Mouse (Mus musculus): ENCODE measurements around the gene Helz. TPM values are rescaled to one million over a fixed set of nuclear protein-coding genes. Genes with fewer than 3 reads are reported as not detected.
"Not testable (repeated sequence)": the region's sequence is repeated elsewhere in the genome, so short reads cannot be mapped to it uniquely, and the experiment has no call there.

Helz gene
- polyA plus RNA-seq, 1 experiment from 2014 or later: 19.5 TPM

GRCm38 (mm10) chr11:107578226-107578625, 30.5 kb downstream of the Helz start:
- Histone ChIP-seq H3K27ac (ENCODE audit: poor library complexity, severe bottlenecking) (no peak overlapping the region; the same call in 1 of the 2 replicates), H3K36me3 (peaks cover 53% of the 10 kb centered on the region), H3K4me3 (no peak overlapping the region), H3K4me1 (replicated peaks) (peaks cover 27% of the 10 kb centered on the region), H3K9me3 (replicated peaks) (no peaks in the 10 kb centered on the region), H3K4me2 (no peak overlapping the region), H3K27me3 (replicated peaks) (no peaks in the 10 kb centered on the region), H3K9ac (no peak overlapping the region)
- ATAC-seq (ENCODE audit: insufficient number of reproducible peaks, low FRiP score): no peak
- 62% methylated on average over 7 of the region's 7 CpGs for WGBS

DNA sequence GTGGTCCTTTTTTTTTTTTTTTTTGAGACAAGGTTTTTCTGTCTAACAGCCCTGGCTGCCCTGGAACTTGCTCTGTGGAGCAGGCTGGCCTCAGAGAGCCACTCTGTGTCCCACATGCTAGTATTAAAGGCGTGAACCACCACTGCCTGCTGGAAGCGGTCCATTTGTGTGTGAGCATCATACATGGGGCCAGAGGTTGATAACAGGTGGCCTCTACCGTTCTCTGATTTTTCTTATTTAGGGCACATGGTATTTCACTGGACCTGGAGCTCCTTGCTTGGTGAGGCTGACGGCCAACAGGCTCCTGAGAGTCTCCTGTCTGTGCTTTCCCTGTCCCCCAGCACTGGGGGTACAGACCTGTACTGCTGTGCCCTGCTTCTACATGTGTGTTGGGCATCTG, 33.1 kb downstream of the Helz start:
- 88% methylated on average over 4 of the region's 4 CpGs for WGBS
- H3K4me1 ChIP-seq (replicated peaks): peaks cover 16% of the 10 kb centered on the region
- H3K27ac ChIP-seq (ENCODE audit: poor library complexity, severe bottlenecking): no peak overlapping the region
- H3K36me3 ChIP-seq: peaks cover 46% of the 10 kb centered on the region
- no peaks in the 10 kb centered on the region for H3K9me3 ChIP-seq (replicated peaks)
- H3K27me3 ChIP-seq (replicated peaks): no peaks in the 10 kb centered on the region
- no peak overlapping the region for H3K4me2 ChIP-seq
- no peak for ATAC-seq (ENCODE audit: insufficient number of reproducible peaks, low FRiP score)
- no peak overlapping the region for H3K4me3 ChIP-seq
- H3K9ac ChIP-seq: no peak overlapping the region

- Histone ChIP-seq H3K27me3 (replicated peaks) (no peaks in the 10 kb centered on the region), H3K4me1 (replicated peaks) (peaks cover 8% of the 10 kb centered on the region), H3K4me3 (no peak overlapping the region), H3K4me2 (no peak overlapping the region), H3K27ac (ENCODE audit: poor library complexity, severe bottlenecking) (no peak overlapping the region), H3K9ac (no peak overlapping the region), H3K9me3 (replicated peaks) (no peaks in the 10 kb centered on the region), H3K36me3 (peaks cover 36% of the 10 kb centered on the region)
- 82% methylated on average over 12 of the region's 12 CpGs for WGBS
- ATAC-seq (ENCODE audit: insufficient number of reproducible peaks, low FRiP score): no peak
These were observed 37.1 kb downstream of the Helz start for GRCm38 (mm10) chr11:107584660-107585451.

DNA sequence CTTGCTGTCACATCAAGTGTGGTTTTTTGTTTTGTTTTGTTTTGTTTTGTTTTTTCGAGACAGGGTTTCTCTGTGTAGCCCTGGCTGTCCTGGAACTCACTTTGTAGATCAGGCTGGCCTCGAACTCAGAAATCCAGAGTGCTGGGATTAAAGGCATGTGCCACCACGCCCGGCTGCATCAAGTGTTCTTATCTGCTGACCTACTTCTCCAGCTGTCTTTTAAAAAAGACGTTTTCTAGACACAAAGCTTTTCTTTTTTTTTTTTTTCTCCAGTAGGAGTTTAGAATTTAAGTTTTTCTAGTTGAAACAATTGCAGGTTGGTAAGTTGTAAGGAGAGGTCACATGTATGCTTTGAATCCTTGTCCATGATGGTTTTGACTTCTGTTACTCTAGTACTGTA, 38.4 kb downstream of the Helz start:
- not testable (repeated sequence) for H3K9ac ChIP-seq; H3K4me3 ChIP-seq; H3K4me1 ChIP-seq (replicated peaks); H3K9me3 ChIP-seq (replicated peaks); ATAC-seq (ENCODE audit: insufficient number of reproducible peaks, low FRiP score); H3K27ac ChIP-seq (ENCODE audit: poor library complexity, severe bottlenecking); H3K27me3 ChIP-seq (replicated peaks); H3K4me2 ChIP-seq
- WGBS: 69% methylated on average over 5 of the region's 5 CpGs
- H3K36me3 ChIP-seq: peaks cover 26% of the 10 kb centered on the region

DNA sequence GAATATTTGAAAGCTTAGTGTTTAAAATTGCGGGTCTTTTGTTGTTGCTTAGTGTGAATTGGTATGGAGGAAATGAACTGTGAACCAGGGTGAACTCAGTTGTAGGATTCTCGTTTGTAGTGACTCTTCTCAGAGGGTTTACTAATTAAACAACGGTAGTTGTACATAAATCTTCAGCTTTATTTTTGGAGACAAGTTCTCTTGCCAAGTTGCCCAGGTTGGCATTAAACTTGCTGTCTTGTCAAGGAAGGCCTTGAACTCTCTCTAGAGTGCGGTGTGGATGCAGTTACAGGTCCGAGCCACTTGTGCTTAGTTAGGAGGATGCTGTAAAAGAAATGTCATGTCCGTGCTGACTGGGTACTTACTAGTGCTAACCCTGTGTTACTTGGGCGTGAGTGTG, 39.4 kb downstream of the Helz start:
- WGBS: 91% methylated on average over 7 of the region's 7 CpGs
- ATAC-seq (ENCODE audit: insufficient number of reproducible peaks, low FRiP score): no peak
- H3K9me3 ChIP-seq (replicated peaks): no peaks in the 10 kb centered on the region

DNA sequence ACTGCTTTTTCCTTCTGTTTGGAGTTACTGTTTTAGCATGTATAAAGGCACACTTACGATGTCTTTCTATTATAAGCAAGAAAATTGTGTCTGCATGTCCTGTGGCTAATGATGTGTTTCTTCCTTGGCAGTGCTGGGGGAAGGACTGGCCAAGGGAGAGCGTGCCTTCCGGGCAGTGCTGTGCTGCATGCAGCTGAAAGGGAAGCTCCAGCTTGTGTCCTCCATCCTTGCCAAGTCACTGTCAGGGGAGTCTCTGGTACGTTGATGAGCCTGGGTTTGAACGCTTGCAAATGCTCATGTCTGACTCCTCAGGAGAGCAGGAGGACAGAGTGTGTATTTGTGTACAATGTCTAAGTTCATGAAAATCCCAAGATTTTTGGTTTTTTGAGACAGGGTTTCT, 44.8 kb downstream of the Helz start:
- Histone ChIP-seq H3K27me3 (replicated peaks) (no peaks in the 10 kb centered on the region), H3K36me3 (peaks cover 55% of the 10 kb centered on the region), H3K4me1 (replicated peaks) (no peaks in the 10 kb centered on the region), H3K9ac (no peak overlapping the region), H3K27ac (ENCODE audit: poor library complexity, severe bottlenecking) (no peak overlapping the region), H3K4me2 (no peak overlapping the region), H3K9me3 (replicated peaks) (no peaks in the 10 kb centered on the region), H3K4me3 (no peak overlapping the region)
- ATAC-seq (ENCODE audit: insufficient number of reproducible peaks, low FRiP score): no peak
- 91% methylated on average over 5 of the region's 5 CpGs for WGBS

More for the DNA sequence above, 39.4 kb downstream of the Helz start:
- Histone ChIP-seq H3K36me3 (peaks cover 24% of the 10 kb centered on the region; the same call in 1 of the 2 replicates), H3K4me3 (no peak overlapping the region), H3K27me3 (replicated peaks) (no peaks in the 10 kb centered on the region), H3K27ac (ENCODE audit: poor library complexity, severe bottlenecking) (no peak overlapping the region), H3K4me1 (replicated peaks) (peaks cover 8% of the 10 kb centered on the region), H3K9ac (no peak overlapping the region), H3K4me2 (no peak overlapping the region)

DNA sequence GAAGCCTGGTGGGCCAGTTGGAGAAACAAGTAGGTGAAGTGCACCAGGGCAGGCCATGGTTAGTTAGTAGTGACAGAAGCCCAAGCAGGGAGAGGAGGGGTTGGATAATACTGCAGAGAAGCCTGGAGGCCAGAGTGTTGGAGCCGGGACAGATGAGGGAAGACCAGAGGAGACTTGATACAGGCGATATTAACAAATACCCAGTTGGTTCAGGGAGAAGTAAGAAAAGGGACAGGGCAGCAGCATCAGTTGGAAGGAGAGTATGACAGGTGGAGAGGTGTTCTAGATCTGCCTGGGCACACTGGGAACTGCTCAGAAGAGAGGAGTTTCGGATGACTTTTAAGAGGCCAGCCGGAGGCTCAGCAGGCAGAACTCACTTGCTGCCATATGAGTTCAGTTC, 49.7 kb downstream of the Helz start:
- no peak overlapping the region for H3K4me3 ChIP-seq
- H3K9ac ChIP-seq: no peak overlapping the region
- no peak for ATAC-seq (ENCODE audit: insufficient number of reproducible peaks, low FRiP score)
- H3K27ac ChIP-seq (ENCODE audit: poor library complexity, severe bottlenecking): no peak overlapping the region
- 82% methylated on average over 4 of the region's 4 CpGs for WGBS
- H3K4me1 ChIP-seq (replicated peaks): no peaks in the 10 kb centered on the region
- H3K4me2 ChIP-seq: no peak overlapping the region
- no peaks in the 10 kb centered on the region for H3K27me3 ChIP-seq (replicated peaks)
- peaks cover 77% of the 10 kb centered on the region for H3K36me3 ChIP-seq
- no peaks in the 10 kb centered on the region for H3K9me3 ChIP-seq (replicated peaks)

DNA sequence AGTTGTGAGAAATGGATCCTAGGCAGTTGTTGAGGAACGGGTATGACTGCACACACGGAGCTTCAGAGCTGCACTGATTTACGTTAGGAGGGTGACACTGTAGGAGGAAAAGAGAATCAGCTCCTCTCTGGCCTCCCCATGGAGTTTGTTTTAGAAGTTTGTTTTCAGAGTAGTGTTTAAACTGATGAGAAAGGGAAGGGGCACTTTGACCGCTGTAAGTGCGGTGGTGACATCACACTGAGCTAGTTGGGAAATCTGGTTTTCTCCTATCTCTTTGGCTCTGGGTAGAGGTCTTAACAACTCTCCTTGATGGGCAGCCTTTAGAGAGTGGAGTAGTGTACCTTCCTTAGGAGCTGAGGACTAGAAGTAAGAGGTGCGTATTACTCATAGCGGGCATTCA, 58.0 kb downstream of the Helz start:
- Histone ChIP-seq H3K4me2 (no peak overlapping the region), H3K4me1 (replicated peaks) (peaks cover 6% of the 10 kb centered on the region; the same call in 1 of the 2 replicates), H3K9ac (no peak overlapping the region), H3K27ac (ENCODE audit: poor library complexity, severe bottlenecking) (no peak overlapping the region), H3K4me3 (no peak overlapping the region), H3K9me3 (replicated peaks) (no peaks in the 10 kb centered on the region), H3K27me3 (replicated peaks) (no peaks in the 10 kb centered on the region), H3K36me3 (peaks cover 70% of the 10 kb centered on the region)
- WGBS: 90% methylated on average over 7 of the region's 7 CpGs
- no peak for ATAC-seq (ENCODE audit: insufficient number of reproducible peaks, low FRiP score)

GRCm38 (mm10) chr11:107613906-107614305, 66.2 kb downstream of the Helz start:
- ATAC-seq (ENCODE audit: insufficient number of reproducible peaks, low FRiP score): no peak
- no peak overlapping the region for H3K27ac ChIP-seq (ENCODE audit: poor library complexity, severe bottlenecking)
- H3K36me3 ChIP-seq: peaks cover 37% of the 10 kb centered on the region
- no peak overlapping the region for H3K9ac ChIP-seq
- no peaks in the 10 kb centered on the region for H3K27me3 ChIP-seq (replicated peaks)
- WGBS: 89% methylated on average over 5 of the region's 5 CpGs
- H3K9me3 ChIP-seq (replicated peaks): no peaks in the 10 kb centered on the region
- H3K4me1 ChIP-seq (replicated peaks): peaks cover 7% of the 10 kb centered on the region
- no peak overlapping the region for H3K4me2 ChIP-seq
- H3K4me3 ChIP-seq: no peak overlapping the region

- Histone ChIP-seq H3K36me3 (peaks cover 43% of the 10 kb centered on the region), H3K27ac (ENCODE audit: poor library complexity, severe bottlenecking) (no peak overlapping the region), H3K4me3 (no peak overlapping the region), H3K9ac (no peak overlapping the region), H3K4me1 (replicated peaks) (peaks cover 6% of the 10 kb centered on the region), H3K27me3 (replicated peaks) (no peaks in the 10 kb centered on the region), H3K4me2 (no peak overlapping the region), H3K9me3 (replicated peaks) (no peaks in the 10 kb centered on the region)
- 73% methylated on average over 4 of the region's 5 CpGs for WGBS
- ATAC-seq (ENCODE audit: insufficient number of reproducible peaks, low FRiP score): no peak
These were observed 68.0 kb downstream of the Helz start for GRCm38 (mm10) chr11:107615696-107616095.

DNA sequence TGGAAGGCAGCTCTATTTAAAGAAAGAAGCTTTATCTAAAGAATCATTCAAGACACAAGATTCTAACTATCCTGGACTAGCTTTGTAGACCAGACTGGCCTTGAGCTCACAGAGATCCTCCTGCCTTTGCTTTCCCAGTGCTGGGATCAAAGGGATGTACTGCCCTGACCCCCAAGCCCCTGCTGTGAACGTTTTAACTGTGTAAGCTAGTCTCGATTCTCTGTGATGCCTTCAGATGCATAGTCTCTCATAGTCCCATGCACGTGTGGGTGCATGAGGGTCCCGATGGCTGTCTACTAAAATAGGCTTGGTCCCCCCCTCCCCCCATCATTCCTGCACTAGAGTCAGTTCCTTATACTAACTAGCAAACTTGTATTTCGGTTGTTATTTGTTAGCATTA, 70.2 kb downstream of the Helz start:
- peaks cover 53% of the 10 kb centered on the region for H3K36me3 ChIP-seq
- 70% methylated on average over 5 of the region's 5 CpGs for WGBS
- H3K9ac ChIP-seq: no peak overlapping the region
- H3K9me3 ChIP-seq (replicated peaks): no peaks in the 10 kb centered on the region
- H3K4me2 ChIP-seq: no peak overlapping the region
- H3K27me3 ChIP-seq (replicated peaks): no peaks in the 10 kb centered on the region
- no peak overlapping the region for H3K27ac ChIP-seq (ENCODE audit: poor library complexity, severe bottlenecking)
- no peak for ATAC-seq (ENCODE audit: insufficient number of reproducible peaks, low FRiP score)
- peaks cover 4% of the 10 kb centered on the region for H3K4me1 ChIP-seq (replicated peaks)
- no peak overlapping the region for H3K4me3 ChIP-seq

- no peak overlapping the region for H3K9ac ChIP-seq
These were observed 76.9 kb downstream of the Helz start for GRCm38 (mm10) chr11:107624661-107625060.

More at GRCm38 (mm10) chr11:107624661-107625060, 76.9 kb downstream of the Helz start:
- Histone ChIP-seq H3K4me1 (replicated peaks) (no peaks in the 10 kb centered on the region), H3K9me3 (replicated peaks) (no peaks in the 10 kb centered on the region), H3K27ac (ENCODE audit: poor library complexity, severe bottlenecking) (no peak overlapping the region), H3K4me3 (no peak overlapping the region), H3K36me3 (peaks cover 56% of the 10 kb centered on the region), H3K27me3 (replicated peaks) (no peaks in the 10 kb centered on the region), H3K4me2 (no peak overlapping the region)
- no peak for ATAC-seq (ENCODE audit: insufficient number of reproducible peaks, low FRiP score)
- 89% methylated on average over 3 of the region's 3 CpGs for WGBS
